In the genomic region with DNA sequence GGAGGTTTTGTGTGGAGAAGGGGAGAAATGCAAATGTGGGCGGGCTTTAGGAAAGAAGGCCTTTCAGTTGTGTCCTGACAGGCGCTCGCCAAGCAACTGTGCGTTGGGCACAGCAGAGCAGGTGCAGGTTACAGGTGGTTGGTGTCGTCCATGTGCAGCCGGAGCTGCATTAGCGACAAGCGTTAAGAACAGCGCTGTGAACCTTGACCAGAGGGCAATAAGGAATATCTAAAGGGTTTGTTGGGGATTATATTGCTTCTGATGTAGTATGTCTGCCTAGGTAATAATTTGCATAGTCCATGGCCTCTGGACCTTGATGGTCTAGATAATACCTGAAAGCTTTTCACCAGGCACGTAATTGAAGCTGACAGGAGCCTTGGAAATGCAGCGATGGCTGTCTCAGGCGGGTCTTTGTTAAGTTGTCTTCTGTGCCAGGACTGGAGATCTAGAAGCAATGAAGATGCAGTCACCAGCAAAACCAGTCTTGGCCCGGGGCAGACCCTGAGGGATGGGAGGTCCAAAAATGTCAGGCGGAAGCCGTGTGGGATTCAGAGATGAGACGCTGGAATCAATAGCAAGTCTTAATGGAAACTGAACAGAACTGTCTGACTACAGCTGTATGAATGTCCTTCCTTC, we compare ENCODE assay signal across 11 mouse cellular contexts. TPM values are rescaled to one million over a fixed set of nuclear protein-coding genes. Genes with fewer than 3 reads are reported as not detected.
DNase-seq lines count a peak whose midpoint lies in the region; ATAC-seq and TF ChIP-seq lines count a peak whose summit lies in the region.
"Had no signal": no experiment of that assay in that cellular context is flagged by ENCODE, and none has a peak within 500 bp of the region (broad histone marks: within the 10 kb centered on the region; RNA-seq: fewer than 3 reads in every experiment).

No protein-coding gene starts in this region.

- no peak for TF ChIP-seq POLR2A in lung, adult 2 months (IDR thresholded peaks at IDR 0.05; ENCODE audit: borderline replicate concordance, extremely low read depth, low read depth, low read length)

- no peak for TF ChIP-seq EP300 in liver, postnatal 0 days (IDR thresholded peaks at IDR 0.05; ENCODE audit: low read depth)

- H3K9me3 ChIP-seq in lung, embryonic 14.5 days (ENCODE audit: low read depth, low read length): no peaks in the 10 kb centered on the region; the same call in 1 of the 2 replicates
- H3K9me3 ChIP-seq in forebrain, embryonic 14.5 days (replicated peaks; ENCODE audit: control insufficient read depth, low read length): peaks cover 5% of the 10 kb centered on the region; the same call in 1 of the 2 replicates
- no peaks in the 10 kb centered on the region for H3K9me3 ChIP-seq in intestine, postnatal 0 days (ENCODE audit: control insufficient read depth)
- no peaks in the 10 kb centered on the region for H3K9me3 ChIP-seq in liver, postnatal 0 days (ENCODE audit: low read length)

- 73% methylated on average over 16 of the region's 16 CpGs for WGBS in lung, embryonic 14.5 days
- WGBS in lung, adult 2 months: 72% methylated on average over 16 of the region's 16 CpGs
- WGBS in forebrain, embryonic 14.5 days: 86% methylated on average over 16 of the region's 16 CpGs
- WGBS in intestine, postnatal 0 days: 42% methylated on average over 16 of the region's 16 CpGs
- 88% methylated on average over 16 of the region's 16 CpGs for WGBS in liver, postnatal 0 days (ENCODE audit: insufficient replicate concordance)

- TF ChIP-seq CTCF in lung, embryonic 14.5 days (IDR thresholded peaks at IDR 0.05; ENCODE audit: low read depth): no peak
- no peak for TF ChIP-seq CTCF in lung, adult 2 months (IDR thresholded peaks at IDR 0.05; ENCODE audit: insufficient read depth, low read length)
- TF ChIP-seq CTCF in intestine, postnatal 0 days (IDR thresholded peaks at IDR 0.05; ENCODE audit: low read depth): no peak
- TF ChIP-seq CTCF in liver, postnatal 0 days (IDR thresholded peaks at IDR 0.05; ENCODE audit: low read depth): no peak

- ATAC-seq in lung, embryonic 14.5 days (ENCODE audit: insufficient read depth): no peak
- no peak for ATAC-seq in forebrain, embryonic 14.5 days
- ATAC-seq in intestine, postnatal 0 days: peak; percentile 79
- ATAC-seq in liver, postnatal 0 days: no peak
- no peak for ATAC-seq in CD4-positive, CD25-positive, alpha-beta regulatory T cell, adult 4 months

- H3K9ac ChIP-seq in lung, embryonic 14.5 days: no peak overlapping the region
- H3K9ac ChIP-seq in forebrain, embryonic 14.5 days (ENCODE audit: low read length): no peak overlapping the region
- H3K9ac ChIP-seq in intestine, postnatal 0 days (ENCODE audit: low read depth, low read length): no peak overlapping the region; the same call in 1 of the 2 replicates
- H3K9ac ChIP-seq in liver, postnatal 0 days (replicated peaks): no peak overlapping the region

- H3K27me3 ChIP-seq in lung, embryonic 14.5 days (ENCODE audit: insufficient read depth, low read length): no peaks in the 10 kb centered on the region
- no peaks in the 10 kb centered on the region for H3K27me3 ChIP-seq in forebrain, embryonic 14.5 days (replicated peaks; ENCODE audit: control insufficient read depth, insufficient read depth, low read length)
- no peaks in the 10 kb centered on the region for H3K27me3 ChIP-seq in intestine, postnatal 0 days (replicated peaks; ENCODE audit: control insufficient read depth, insufficient read depth, low read length)
- H3K27me3 ChIP-seq in liver, postnatal 0 days (ENCODE audit: insufficient read depth, low read length): no peaks in the 10 kb centered on the region

- H3K27ac ChIP-seq in lung, embryonic 14.5 days (ENCODE audit: low read depth): no peak overlapping the region
- H3K27ac ChIP-seq in forebrain, embryonic 14.5 days (ENCODE audit: low read depth, low read length): no peak overlapping the region
- peak overlapping the region; percentile 89 for H3K27ac ChIP-seq in intestine, postnatal 0 days (ENCODE audit: low read depth, low read length)
- H3K27ac ChIP-seq in liver, postnatal 0 days (ENCODE audit: low read depth): no peak overlapping the region

- peak overlapping the region; percentile 90 for H3K4me3 ChIP-seq in lung, embryonic 14.5 days (ENCODE audit: low read depth, low read length)
- no peak overlapping the region for H3K4me3 ChIP-seq in lung, adult 2 months (replicated peaks; ENCODE audit: extremely low read depth, low read depth, low read length)
- no peak overlapping the region for H3K4me3 ChIP-seq in forebrain, embryonic 14.5 days (ENCODE audit: low read depth, low read length)
- 0 out of 2 replicates have a peak overlapping the region, but pooled peaks have one; percentile 16 for H3K4me3 ChIP-seq in intestine, postnatal 0 days (ENCODE audit: low read depth, low read length)
- H3K4me3 ChIP-seq in liver, postnatal 0 days (ENCODE audit: low read depth, low read length): peak overlapping the region; percentile 96; the same call in 1 of the 2 replicates

- peak overlapping the region; percentile 87 for H3K4me2 ChIP-seq in lung, embryonic 14.5 days
- H3K4me2 ChIP-seq in forebrain, embryonic 14.5 days (ENCODE audit: low read length): peak overlapping the region; percentile 6; the same call in 1 of the 2 replicates
- peak overlapping the region; percentile 55 for H3K4me2 ChIP-seq in intestine, postnatal 0 days (replicated peaks; ENCODE audit: low read depth)
- H3K4me2 ChIP-seq in liver, postnatal 0 days (ENCODE audit: low read depth, low read length): peak overlapping the region; percentile 98

- H3K4me1 ChIP-seq in lung, embryonic 14.5 days (ENCODE audit: insufficient read depth): no peaks in the 10 kb centered on the region; the same call in 1 of the 2 replicates
- peaks cover 7% of the 10 kb centered on the region; the same call in 1 of the 2 replicates for H3K4me1 ChIP-seq in lung, adult 2 months (ENCODE audit: control insufficient read depth, insufficient read depth, low read length)
- H3K4me1 ChIP-seq in forebrain, embryonic 14.5 days (ENCODE audit: control insufficient read depth, insufficient read depth, low read length): peaks cover 32% of the 10 kb centered on the region
- H3K4me1 ChIP-seq in intestine, postnatal 0 days (replicated peaks; ENCODE audit: control insufficient read depth, insufficient read depth, low read length): peaks cover 5% of the 10 kb centered on the region; the same call in 1 of the 2 replicates
- peaks cover 42% of the 10 kb centered on the region for H3K4me1 ChIP-seq in liver, postnatal 0 days (ENCODE audit: insufficient read depth)

- no peaks in the 10 kb centered on the region for H3K36me3 ChIP-seq in lung, embryonic 14.5 days (ENCODE audit: insufficient read depth)
- H3K36me3 ChIP-seq in forebrain, embryonic 14.5 days (ENCODE audit: control insufficient read depth, insufficient read depth, low read length): no peaks in the 10 kb centered on the region
- H3K36me3 ChIP-seq in intestine, postnatal 0 days (ENCODE audit: control insufficient read depth, insufficient read depth): no peaks in the 10 kb centered on the region
- H3K36me3 ChIP-seq in liver, postnatal 0 days (replicated peaks; ENCODE audit: insufficient read depth, low read length): no peaks in the 10 kb centered on the region

- DNase-seq in lung, embryonic 14.5 days: no peak
- no peak for DNase-seq in lung, adult 2 months
- DNase-seq in forebrain, embryonic 14.5 days (ENCODE audit: low spot score): no peak
- no peak for DNase-seq in liver, postnatal 0 days
- no peak for DNase-seq in cerebellum, postnatal 14 days
- DNase-seq in layer of hippocampus, postnatal 14 days (ENCODE audit: low spot score in 2 of 2): no peak
- DNase-seq: adrenal gland, postnatal 14 days; gastrocnemius, postnatal 25 days; right cerebral cortex, postnatal 25 days had no signal

RNA-seq across cellular contexts. Expression of a gene that starts 2.8 kb away (rescaled TPM):
- 29.3 and 30.5 TPM in 2 replicates for polyA plus RNA-seq in lung, embryonic 14.5 days (2014; fragmentation: Nextera tagmentation; extraction: Ambion mirVana)
- 5.9 and 7.2 TPM in 2 replicates for polyA plus RNA-seq in lung, adult 2 months (2012; rRNA removed)
- polyA plus RNA-seq in forebrain, embryonic 14.5 days (2014; fragmentation: Nextera tagmentation; extraction: Ambion mirVana): 20.8 and 22.9 TPM in 2 replicates
- 31.1 TPM in 2 replicates for polyA plus RNA-seq in intestine, postnatal 0 days (2015; fragmentation: Nextera tagmentation; extraction: Ambion mirVana)
- polyA plus RNA-seq in liver, postnatal 0 days (2015; fragmentation: Nextera tagmentation; extraction: Ambion mirVana): 19.3 and 22.4 TPM in 2 replicates
- 1 to 10 TPM in 1 of 2 experiments, under 1 TPM in 1; 0.62 to 1.1 TPM for polyA plus RNA-seq in CD4-positive, CD25-positive, alpha-beta regulatory T cell, adult 4 months (2017; shearing (Covaris generic))
- total RNA-seq in layer of hippocampus, postnatal 14 days (2021): 100 to 1,000 TPM; 151 to 155 TPM

RNA-seq across cellular contexts. Expression of a gene that starts 42.4 kb away (rescaled TPM):
- polyA plus RNA-seq in lung, embryonic 14.5 days (2014; fragmentation: Nextera tagmentation; extraction: Ambion mirVana): 8.9 and 10.4 TPM in 2 replicates
- 4.9 and 5.6 TPM in 2 replicates for polyA plus RNA-seq in lung, adult 2 months (2012; rRNA removed)
- polyA plus RNA-seq in forebrain, embryonic 14.5 days (2014; fragmentation: Nextera tagmentation; extraction: Ambion mirVana): 4.0 and 5.0 TPM in 2 replicates
- 8.1 and 8.3 TPM in 2 replicates for polyA plus RNA-seq in intestine, postnatal 0 days (2015; fragmentation: Nextera tagmentation; extraction: Ambion mirVana)
- 8.3 and 9.9 TPM in 2 replicates for polyA plus RNA-seq in liver, postnatal 0 days (2015; fragmentation: Nextera tagmentation; extraction: Ambion mirVana)
- 1 to 10 TPM; 6.0 to 8.3 TPM for polyA plus RNA-seq in CD4-positive, CD25-positive, alpha-beta regulatory T cell, adult 4 months (2017; shearing (Covaris generic))
- 1 to 10 TPM; 6.6 to 7.4 TPM for total RNA-seq in layer of hippocampus, postnatal 14 days (2021)

Comparison
In these comparisons a context has a peak if more than half of its experiments do, and no peak if none do; other contexts are left out.
1. H3K4me3 ChIP-seq: peak in lung, embryonic 14.5 days (single experiment), intestine, postnatal 0 days (single experiment) and liver, postnatal 0 days (single experiment); none in lung, adult 2 months (single experiment) and forebrain, embryonic 14.5 days (single experiment).
2. H3K4me2 ChIP-seq: peak in every context shown above with its lines; median percentile 98 in liver, postnatal 0 days; 87 in lung, embryonic 14.5 days; 55 in intestine, postnatal 0 days; 6 in forebrain, embryonic 14.5 days.